Mouse (Mus musculus) left cerebral cortex, adult 18-20 months (tissue): Measurements from ENCODE around the gene Med7. TPM values are rescaled to one million over a fixed set of nuclear protein-coding genes. Genes with fewer than 3 reads are reported as not detected.

ENCODE experiments used
- DNase-seq, 2 experiments: peaks; one replicate each; pipeline ENCODE4 v3.0.0; 2021 to 2022; ENCODE audit warnings: low spot score in 2 of 2, mixed read lengths in 1 of 2
- total RNA-seq, 2 experiments: library from RNA; stranded (reverse); gene quantifications; 2 replicates each; pipeline ENCODE4 v1.2.3; 2021

The Med7 gene
- total RNA-seq, 2 experiments from 2014 or later, result 24.7 to 32.3 TPM

DNA sequence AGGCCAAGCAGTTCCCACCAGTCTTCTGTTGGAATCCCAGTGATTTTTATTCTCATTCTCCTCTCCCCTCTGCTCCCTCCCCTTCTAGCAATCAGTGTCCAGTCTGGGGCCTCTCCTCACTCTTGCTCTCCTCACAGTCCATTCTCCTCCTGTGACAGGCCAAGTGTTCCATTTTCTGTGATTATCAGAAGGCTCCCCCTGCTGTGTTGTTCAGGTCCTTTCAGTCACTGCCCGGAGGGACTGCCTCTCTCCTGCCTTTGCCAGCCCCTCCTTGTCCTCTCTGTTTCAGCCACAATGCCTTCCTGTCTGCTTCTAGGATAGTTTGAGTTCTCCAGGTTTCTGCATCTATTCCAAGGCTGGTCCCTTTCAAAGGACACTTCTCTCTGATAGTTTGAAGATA lies 51.5 kb downstream of the Med7 start:
- DNase-seq, result no peak

DNA sequence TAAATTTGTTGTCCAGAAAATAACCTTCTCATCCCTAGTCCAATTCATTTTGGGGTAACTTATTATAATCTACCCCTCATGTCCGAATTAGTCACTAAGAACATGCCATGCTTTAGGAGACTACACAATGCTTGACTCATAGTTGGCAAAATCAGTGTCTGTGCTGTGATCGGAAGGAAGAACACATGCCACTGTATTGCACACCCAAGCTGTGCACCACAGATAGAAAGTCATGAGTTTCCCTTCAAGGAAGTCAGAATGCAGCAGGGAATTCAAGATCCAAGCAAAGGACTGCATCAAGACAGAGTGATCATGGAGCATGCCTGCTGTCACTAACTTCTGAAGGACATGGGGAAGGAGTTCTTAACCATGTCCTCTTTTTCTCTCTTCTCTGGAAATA lies 51.9 kb downstream of the Med7 start:
- no peak for DNase-seq

Other genes starting within 250 kb of the Med7 start
- gene Fndc9, start 201.4 kb upstream of the Med7 start, total RNA-seq, result 1 to 10 TPM; 3.0 to 3.9 TPM
- 100 to 1,000 TPM; 619 to 654 TPM for gene Cyfip2, start 124.1 kb upstream of the Med7 start, total RNA-seq
- gene Itk, start 47.4 kb upstream of the Med7 start, total RNA-seq, result under 1 TPM; 0.21 to 0.28 TPM
- not detected for gene Fam71b, start 40.4 kb upstream of the Med7 start, total RNA-seq
- 1 to 10 TPM; 2.6 to 3.0 TPM for gene Havcr2, start 18.0 kb downstream of the Med7 start, total RNA-seq
- gene Gm12169, start 87.3 kb downstream of the Med7 start, total RNA-seq, result not detected
- gene BC053393, start 134.6 kb downstream of the Med7 start, total RNA-seq, result not detected
- gene Dppa1, start 192.3 kb downstream of the Med7 start, total RNA-seq, result not detected